ENCODE assay signal across 9 mouse cellular contexts in genomic region chrX:163879461-163879860, GRCm38 (mm10). TPM values are rescaled to one million over a fixed set of nuclear protein-coding genes. Genes with fewer than 3 reads are reported as not detected.
DNase-seq lines count a peak whose midpoint lies in the region; ATAC-seq and TF ChIP-seq lines count a peak whose summit lies in the region.
"Had no signal": no experiment of that assay in that cellular context is flagged by ENCODE, and none has a peak within 500 bp of the region (broad histone marks: within the 10 kb centered on the region; RNA-seq: fewer than 3 reads in every experiment).

No protein-coding gene starts in this region.

- H3K27ac ChIP-seq in olfactory bulb, adult 2 months (ENCODE audit: insufficient read depth, low read depth, low read length) = peak overlapping the region; percentile 62; the same call in 1 of the 2 replicates
- no peak overlapping the region for H3K27ac ChIP-seq in liver, postnatal 0 days (ENCODE audit: low read depth)
- H3K27ac ChIP-seq: neural tube, embryonic 12.5 days had no signal

- H3K9ac ChIP-seq in liver, postnatal 0 days (replicated peaks) = no peak overlapping the region
- H3K9ac ChIP-seq: neural tube, embryonic 12.5 days had no signal

- no peak overlapping the region for H3K4me2 ChIP-seq in liver, postnatal 0 days (ENCODE audit: low read depth, low read length)
- H3K4me2 ChIP-seq: neural tube, embryonic 12.5 days had no signal

- DNase-seq in retina, postnatal 1 day = peak; percentile 3
- DNase-seq in retina, embryonic 14.5 days (ENCODE audit: low spot score) = no peak
- peak; percentile 13 for DNase-seq in brain, embryonic 14.5 days (ENCODE audit: low read depth)
- no peak for DNase-seq in ovary, adult 18-20 months (ENCODE audit: low spot score)
- no peak for DNase-seq in liver, postnatal 0 days
- no peak for DNase-seq in right cerebral cortex, postnatal 36 days (ENCODE audit: low spot score in 2 of 2)

- no peaks in the 10 kb centered on the region for H3K27me3 ChIP-seq in liver, postnatal 0 days (ENCODE audit: insufficient read depth, low read length)
- H3K27me3 ChIP-seq: neural tube, embryonic 12.5 days had no signal

- no peak overlapping the region for H3K4me3 ChIP-seq in olfactory bulb, adult 2 months (ENCODE audit: insufficient read depth, low read depth, low read length)
- no peak overlapping the region for H3K4me3 ChIP-seq in liver, postnatal 0 days (ENCODE audit: low read depth, low read length)
- H3K4me3 ChIP-seq: neural tube, embryonic 12.5 days had no signal

- TF ChIP-seq EP300 in liver, postnatal 0 days (IDR thresholded peaks at IDR 0.05; ENCODE audit: low read depth) = no peak

- WGBS in olfactory bulb, adult 2 months = 36% methylated on average over 5 of the region's 5 CpGs
- WGBS in liver, postnatal 0 days (ENCODE audit: insufficient replicate concordance) = 40% methylated on average over 5 of the region's 5 CpGs

- ATAC-seq in granulocyte monocyte progenitor cell, adult 5-6 weeks (replicated peaks; ENCODE audit: poor library complexity, severe bottlenecking) = peak; percentile 69
- no peak for ATAC-seq in liver, postnatal 0 days

- TF ChIP-seq POLR2A in brain, embryonic 14.5 days (IDR thresholded peaks at IDR 0.05; ENCODE audit: borderline replicate concordance, extremely low read depth, insufficient read depth, insufficient read length, poor library complexity, severe bottlenecking) = no peak
- TF ChIP-seq POLR2A in olfactory bulb, adult 2 months (IDR thresholded peaks at IDR 0.05; ENCODE audit: insufficient read depth, low read depth, low read length) = no peak

- peaks cover 3% of the 10 kb centered on the region for H3K4me1 ChIP-seq in olfactory bulb, adult 2 months (ENCODE audit: control insufficient read depth, insufficient read depth, low read length)
- no peaks in the 10 kb centered on the region for H3K4me1 ChIP-seq in liver, postnatal 0 days (ENCODE audit: insufficient read depth)
- H3K4me1 ChIP-seq: neural tube, embryonic 12.5 days had no signal

- H3K36me3 ChIP-seq in liver, postnatal 0 days (replicated peaks; ENCODE audit: insufficient read depth, low read length) = no peaks in the 10 kb centered on the region
- H3K36me3 ChIP-seq: neural tube, embryonic 12.5 days had no signal

- no peaks in the 10 kb centered on the region for H3K9me3 ChIP-seq in liver, postnatal 0 days (ENCODE audit: low read length)
- H3K9me3 ChIP-seq: neural tube, embryonic 12.5 days had no signal

- TF ChIP-seq CTCF in brain, embryonic 14.5 days (IDR thresholded peaks at IDR 0.05; ENCODE audit: borderline replicate concordance, extremely low read depth, insufficient read depth, insufficient read length) = no peak
- no peak for TF ChIP-seq CTCF in olfactory bulb, adult 2 months (IDR thresholded peaks at IDR 0.05; ENCODE audit: insufficient read depth, low read depth, low read length)
- no peak for TF ChIP-seq CTCF in liver, postnatal 0 days (IDR thresholded peaks at IDR 0.05; ENCODE audit: low read depth)

RNA-seq across cellular contexts. Expression of gene Ap1s2, which starts 29.4 kb away (rescaled TPM):
- polyA plus RNA-seq in brain, embryonic 14.5 days (2012; rRNA removed) = 39.7 and 47.6 TPM in 2 replicates
- total RNA-seq in granulocyte monocyte progenitor cell, adult 5-6 weeks (2014; fragmentation: Nextera tagmentation) = 48.8 and 68.5 TPM in 2 replicates
- total RNA-seq in granulocyte monocyte progenitor cell, adult 5-6 weeks (2017) = 32.0 and 38.7 TPM in 2 replicates
- polyA plus RNA-seq in olfactory bulb, adult 2 months (2012; ENCODE audit: insufficient read depth, insufficient read length, low replicate concordance, missing spikeins) = not detected in 2 replicates
- 3.9 and 4.9 TPM in 2 replicates for polyA plus RNA-seq in liver, postnatal 0 days (2015; fragmentation: Nextera tagmentation; extraction: Ambion mirVana)

Comparison
In these comparisons a context has a peak if more than half of its experiments do, and no peak if none do; other contexts are left out.
1. DNase-seq: peak in retina, postnatal 1 day (single experiment) and brain, embryonic 14.5 days (single experiment); none in retina, embryonic 14.5 days (single experiment), ovary, adult 18-20 months (single experiment), liver, postnatal 0 days (single experiment) and right cerebral cortex, postnatal 36 days (0 of 2).